Mouse (Mus musculus): ENCODE measurements around the gene Smpd3. TPM values are rescaled to one million over a fixed set of nuclear protein-coding genes. Genes with fewer than 3 reads are reported as not detected.

The Smpd3 gene
- polyA plus RNA-seq, 1 experiment from 2014 or later: 57.8 TPM

- no peaks in the 10 kb centered on the region for H3K4me1 ChIP-seq (replicated peaks)
- H3K9ac ChIP-seq: no peak overlapping the region
- H3K36me3 ChIP-seq: 0 out of 2 replicates have a peak, but pooled peaks cover 3% of the 10 kb centered on the region
- H3K9me3 ChIP-seq: no peaks in the 10 kb centered on the region
- no peak overlapping the region for H3K4me3 ChIP-seq
- H3K27ac ChIP-seq (replicated peaks): no peak overlapping the region
- no peak for ATAC-seq (ENCODE audit: low FRiP score, low read depth)
- whole genome bisulfite sequencing: 54% methylated on average over 5 of the region's 5 CpGs
- no peaks in the 10 kb centered on the region for H3K27me3 ChIP-seq
- no peak overlapping the region for H3K4me2 ChIP-seq
These were observed 57.6 kb downstream of the Smpd3 start for GRCm38 (mm10) chr8:106280154-106280553.

GRCm38 (mm10) chr8:106278367-106279042, 59.3 kb downstream of the Smpd3 start:
- 85% methylated on average over 11 of the region's 11 CpGs for WGBS
- no peak for ATAC-seq (ENCODE audit: low FRiP score, low read depth)

GRCm38 (mm10) chr8:106276709-106277317, 61.0 kb downstream of the Smpd3 start:
- Histone ChIP-seq H3K27me3 (no peaks in the 10 kb centered on the region), H3K27ac (replicated peaks) (no peak overlapping the region), H3K4me1 (replicated peaks) (peaks cover 8% of the 10 kb centered on the region), H3K9ac (no peak overlapping the region), H3K4me2 (no peak overlapping the region), H3K4me3 (no peak overlapping the region), H3K9me3 (no peaks in the 10 kb centered on the region), H3K36me3 (no peaks in the 10 kb centered on the region)
- WGBS: 89% methylated on average over 5 of the region's 5 CpGs
- no peak for ATAC-seq (ENCODE audit: low FRiP score, low read depth)

More at GRCm38 (mm10) chr8:106278367-106279042, 59.3 kb downstream of the Smpd3 start:
- no peak overlapping the region for H3K27ac ChIP-seq (replicated peaks)
- no peak overlapping the region for H3K4me3 ChIP-seq
- no peak overlapping the region for H3K9ac ChIP-seq
- no peaks in the 10 kb centered on the region for H3K36me3 ChIP-seq
- no peaks in the 10 kb centered on the region for H3K4me1 ChIP-seq (replicated peaks)
- H3K27me3 ChIP-seq: no peaks in the 10 kb centered on the region
- no peak overlapping the region for H3K4me2 ChIP-seq
- no peaks in the 10 kb centered on the region for H3K9me3 ChIP-seq

- Histone ChIP-seq H3K9me3 (no peaks in the 10 kb centered on the region), H3K27me3 (no peaks in the 10 kb centered on the region), H3K27ac (replicated peaks) (no peak overlapping the region), H3K4me2 (no peak overlapping the region), H3K4me3 (no peak overlapping the region), H3K36me3 (no peaks in the 10 kb centered on the region), H3K4me1 (replicated peaks) (peaks cover 39% of the 10 kb centered on the region), H3K9ac (no peak overlapping the region)
- WGBS: 89% methylated on average over 3 of the region's 3 CpGs
- no peak for ATAC-seq (ENCODE audit: low FRiP score, low read depth)
These were observed 64.3 kb downstream of the Smpd3 start for GRCm38 (mm10) chr8:106273468-106273867.

- no peak overlapping the region for H3K4me3 ChIP-seq
- peak overlapping the region; percentile 67 for H3K27ac ChIP-seq (replicated peaks)
- H3K27me3 ChIP-seq: no peaks in the 10 kb centered on the region
- H3K36me3 ChIP-seq: no peaks in the 10 kb centered on the region
- H3K4me2 ChIP-seq: no peak overlapping the region
- peaks cover 39% of the 10 kb centered on the region for H3K4me1 ChIP-seq (replicated peaks)
- H3K9ac ChIP-seq: no peak overlapping the region
- no peak for ATAC-seq (ENCODE audit: low FRiP score, low read depth)
- 59% methylated on average over 4 of the region's 4 CpGs for WGBS
- no peaks in the 10 kb centered on the region for H3K9me3 ChIP-seq
These were observed 66.4 kb downstream of the Smpd3 start for GRCm38 (mm10) chr8:106271378-106271777.

- Histone ChIP-seq H3K9ac (no peak overlapping the region), H3K4me3 (no peak overlapping the region), H3K4me1 (replicated peaks) (peaks cover 39% of the 10 kb centered on the region), H3K27me3 (no peaks in the 10 kb centered on the region), H3K27ac (replicated peaks) (peak overlapping the region; percentile 67), H3K4me2 (no peak overlapping the region), H3K36me3 (no peaks in the 10 kb centered on the region), H3K9me3 (no peaks in the 10 kb centered on the region)
- peak; percentile 60; the same call in 1 of the 2 replicates for ATAC-seq (ENCODE audit: low FRiP score, low read depth)
- WGBS: 5% methylated on average over 5 of the region's 5 CpGs
These were observed 67.0 kb downstream of the Smpd3 start for GRCm38 (mm10) chr8:106270804-106271203.

- H3K27ac ChIP-seq (replicated peaks): no peak overlapping the region
- H3K4me3 ChIP-seq: no peak overlapping the region
- H3K4me1 ChIP-seq (replicated peaks): peaks cover 39% of the 10 kb centered on the region
- no peak overlapping the region for H3K9ac ChIP-seq
- no peak for ATAC-seq (ENCODE audit: low FRiP score, low read depth)
- no peak overlapping the region for H3K4me2 ChIP-seq
- H3K27me3 ChIP-seq: no peaks in the 10 kb centered on the region
- 44% methylated on average over 5 of the region's 5 CpGs for WGBS
- H3K9me3 ChIP-seq: no peaks in the 10 kb centered on the region
- H3K36me3 ChIP-seq: peaks cover 15% of the 10 kb centered on the region
These were observed 69.0 kb downstream of the Smpd3 start for GRCm38 (mm10) chr8:106268710-106269346.

GRCm38 (mm10) chr8:106265398-106265797, 72.4 kb downstream of the Smpd3 start:
- WGBS: 77% methylated on average over 17 of the region's 17 CpGs
- Histone ChIP-seq H3K9me3 (no peaks in the 10 kb centered on the region), H3K27me3 (no peaks in the 10 kb centered on the region), H3K4me1 (replicated peaks) (peaks cover 27% of the 10 kb centered on the region), H3K36me3 (peaks cover 17% of the 10 kb centered on the region), H3K9ac (no peak overlapping the region), H3K4me3 (no peak overlapping the region), H3K27ac (replicated peaks) (no peak overlapping the region), H3K4me2 (no peak overlapping the region)
- ATAC-seq (ENCODE audit: low FRiP score, low read depth): no peak

- Histone ChIP-seq H3K4me3 (no peak overlapping the region), H3K27me3 (no peaks in the 10 kb centered on the region), H3K4me1 (replicated peaks) (peaks cover 12% of the 10 kb centered on the region), H3K27ac (replicated peaks) (0 out of 2 replicates have a peak overlapping the region, but pooled peaks have one; percentile 23), H3K9ac (no peak overlapping the region), H3K9me3 (no peaks in the 10 kb centered on the region), H3K36me3 (peaks cover 28% of the 10 kb centered on the region), H3K4me2 (no peak overlapping the region)
- 73% methylated on average over 4 of the region's 4 CpGs for WGBS
- ATAC-seq (ENCODE audit: low FRiP score, low read depth): peak; percentile 17; the same call in 1 of the 2 replicates
These were observed 73.9 kb downstream of the Smpd3 start for GRCm38 (mm10) chr8:106263928-106264327.

- no peak overlapping the region for H3K9ac ChIP-seq
- H3K4me2 ChIP-seq: no peak overlapping the region
- no peak overlapping the region for H3K4me3 ChIP-seq
- no peaks in the 10 kb centered on the region for H3K9me3 ChIP-seq
- 60% methylated on average over 5 of the region's 5 CpGs for WGBS
- H3K4me1 ChIP-seq (replicated peaks): peaks cover 9% of the 10 kb centered on the region
- H3K36me3 ChIP-seq: peaks cover 34% of the 10 kb centered on the region
- H3K27me3 ChIP-seq: no peaks in the 10 kb centered on the region
- no peak for ATAC-seq (ENCODE audit: low FRiP score, low read depth)
- no peak overlapping the region for H3K27ac ChIP-seq (replicated peaks)
These were observed 75.4 kb downstream of the Smpd3 start for GRCm38 (mm10) chr8:106262343-106262742.

GRCm38 (mm10) chr8:106260894-106261293, 76.9 kb downstream of the Smpd3 start:
- no peak overlapping the region for H3K4me3 ChIP-seq
- peaks cover 9% of the 10 kb centered on the region for H3K4me1 ChIP-seq (replicated peaks)
- H3K27me3 ChIP-seq: no peaks in the 10 kb centered on the region
- no peak overlapping the region for H3K27ac ChIP-seq (replicated peaks)
- ATAC-seq (ENCODE audit: low FRiP score, low read depth): no peak
- 63% methylated on average over 4 of the region's 4 CpGs for WGBS
- peaks cover 38% of the 10 kb centered on the region for H3K36me3 ChIP-seq
- H3K4me2 ChIP-seq: no peak overlapping the region
- H3K9me3 ChIP-seq: no peaks in the 10 kb centered on the region
- no peak overlapping the region for H3K9ac ChIP-seq

- H3K36me3 ChIP-seq: peaks cover 41% of the 10 kb centered on the region
- 92% methylated on average over 10 of the region's 10 CpGs for WGBS
- ATAC-seq (ENCODE audit: low FRiP score, low read depth): no peak
These were observed 78.1 kb downstream of the Smpd3 start for GRCm38 (mm10) chr8:106259579-106260255.

More at GRCm38 (mm10) chr8:106259579-106260255, 78.1 kb downstream of the Smpd3 start:
- Histone ChIP-seq H3K9ac (no peak overlapping the region), H3K4me2 (no peak overlapping the region), H3K9me3 (no peaks in the 10 kb centered on the region), H3K27ac (replicated peaks) (no peak overlapping the region), H3K27me3 (no peaks in the 10 kb centered on the region), H3K4me3 (no peak overlapping the region), H3K4me1 (replicated peaks) (peaks cover 9% of the 10 kb centered on the region)
